Mouse (Mus musculus): ENCODE results near the gene Rsad1. TPM values are rescaled to one million over a fixed set of nuclear protein-coding genes. Genes with fewer than 3 reads are reported as not detected.

Rsad1 gene
- polyA plus RNA-seq, 1 experiment, result 16.7 TPM

DNA sequence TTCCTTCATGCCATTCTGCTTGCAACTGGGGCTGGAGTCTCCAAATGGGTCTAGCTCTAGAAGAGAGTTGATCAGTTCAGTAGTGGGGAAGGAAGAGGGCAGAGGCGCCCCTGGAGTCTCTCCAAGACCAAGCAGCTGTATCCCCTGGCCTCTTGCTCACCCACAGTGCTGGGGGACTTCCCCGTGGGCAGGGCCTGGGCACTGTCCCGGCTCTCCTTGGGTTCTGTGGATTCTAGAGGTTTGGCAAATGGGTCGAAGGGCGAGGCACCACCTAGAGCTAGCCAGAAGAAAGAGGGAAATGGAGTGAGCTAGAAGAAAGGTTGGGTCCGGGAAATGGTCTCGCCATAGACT, 57.3 kb downstream of the Rsad1 start:
- no peak for DNase-seq (ENCODE audit: low spot score)

DNA sequence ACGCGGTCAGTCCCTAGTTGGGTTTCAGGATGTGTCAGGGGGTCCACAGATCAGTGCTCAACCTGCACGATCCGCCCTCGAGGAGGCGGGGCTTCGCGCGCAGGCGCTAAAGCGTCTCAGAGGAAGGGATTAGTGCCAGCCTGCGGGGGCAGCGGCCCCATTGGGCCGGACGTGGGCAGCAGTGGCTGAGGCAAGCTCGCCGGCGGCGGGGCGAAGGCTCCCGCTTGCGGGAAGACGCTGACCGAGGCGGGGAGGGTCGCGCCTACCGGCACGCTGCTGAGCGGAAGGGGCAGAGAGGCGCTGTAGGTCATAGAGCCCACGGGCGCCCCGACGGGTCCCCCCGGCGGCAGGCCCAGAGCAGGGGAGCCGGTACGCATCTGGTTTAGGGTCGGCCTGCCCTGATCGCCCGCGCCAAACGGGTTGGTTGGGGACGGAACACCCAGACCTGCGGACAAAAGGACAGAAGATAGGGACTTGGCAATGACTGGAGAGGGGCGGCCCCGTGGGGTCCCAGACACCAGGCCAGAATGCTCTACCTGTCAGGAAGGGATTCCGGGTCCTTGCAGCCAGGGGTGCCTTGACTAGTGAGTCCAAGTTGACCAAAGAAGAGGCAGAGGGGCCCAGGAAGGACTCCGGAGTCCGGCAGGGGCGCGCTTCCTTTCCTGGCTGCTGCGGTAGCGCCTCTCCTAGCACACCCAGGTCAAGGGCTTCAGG, 57.9 kb downstream of the Rsad1 start:
- no peak for DNase-seq (ENCODE audit: low spot score)

Other genes starting within 250 kb of the Rsad1 start
- gene Luc7l3, start 227.3 kb downstream of the Rsad1 start, polyA plus RNA-seq (2012; rRNA removed), result 84.6 and 102 TPM in 2 replicates
- 65.6 and 75.4 TPM in 2 replicates for gene Ankrd40, start 221.3 kb downstream of the Rsad1 start, polyA plus RNA-seq (2012; rRNA removed)
- gene Abcc3, start 156.3 kb downstream of the Rsad1 start, polyA plus RNA-seq (2012; rRNA removed), result 84.7 and 95.3 TPM in 2 replicates
- gene Cacna1g, start 75.1 kb downstream of the Rsad1 start, polyA plus RNA-seq (2012; rRNA removed), result 2.6 and 2.9 TPM in 2 replicates
- 0.06 TPM in 1 of 2 replicates, not detected in the other for gene Spata20, start 63.1 kb downstream of the Rsad1 start, polyA plus RNA-seq (2012; rRNA removed)
- gene Epn3, start 49.3 kb downstream of the Rsad1 start, polyA plus RNA-seq (2012; rRNA removed), result 28.5 and 34.1 TPM in 2 replicates
- gene Mycbpap, start 27.5 kb downstream of the Rsad1 start, polyA plus RNA-seq (2012; rRNA removed), result 1.7 and 2.0 TPM in 2 replicates
- 0.17 and 0.29 TPM in 2 replicates for gene Chad, start 15.8 kb upstream of the Rsad1 start, polyA plus RNA-seq (2012; rRNA removed)
- 29.6 and 31.8 TPM in 2 replicates for gene Acsf2, start 52.6 kb upstream of the Rsad1 start, polyA plus RNA-seq (2012; rRNA removed)
- gene Lrrc59, start 80.5 kb upstream of the Rsad1 start, polyA plus RNA-seq (2012; rRNA removed), result 62.8 and 64.7 TPM in 2 replicates
- 93.5 and 105 TPM in 2 replicates for gene Mrpl27, start 104.5 kb upstream of the Rsad1 start, polyA plus RNA-seq (2012; rRNA removed)
- 0.52 and 0.53 TPM in 2 replicates for gene Eme1, start 104.7 kb upstream of the Rsad1 start, polyA plus RNA-seq (2012; rRNA removed)
- gene Xylt2, start 128.3 kb upstream of the Rsad1 start, polyA plus RNA-seq (2012; rRNA removed), result 12.7 and 15.9 TPM in 2 replicates
- gene Gm11541, start 155.2 kb upstream of the Rsad1 start, polyA plus RNA-seq (2012; rRNA removed), result not detected in 2 replicates
- gene Cdc34b, start 192.5 kb upstream of the Rsad1 start, polyA plus RNA-seq (2012; rRNA removed), result 0.07 and 0.17 TPM in 2 replicates
- gene Tmem92, start 233.4 kb upstream of the Rsad1 start, polyA plus RNA-seq (2012; rRNA removed), result not detected in 2 replicates